Mouse (Mus musculus) bone marrow, adult 2 months (tissue): ENCODE measurements around the gene Tanc1. TPM values are rescaled to one million over a fixed set of nuclear protein-coding genes. Genes with fewer than 3 reads are reported as not detected.

Experiments used
- H3K27ac ChIP-seq: fragments of 200-500 bp; 2 replicates; pipeline ENCODE4 v1.5.1; 2012; ENCODE audit warnings: low read depth, mild to moderate bottlenecking, control low read depth, inconsistent platforms, low read length; ENCODE audit not compliant: control insufficient read depth, poor library complexity, insufficient read depth
- H3K4me1 ChIP-seq: fragments of 200-500 bp; 2 replicates; pipeline ENCODE4 v1.6.1; 2011; ENCODE audit warnings: low read length; ENCODE audit not compliant: control insufficient read depth, insufficient read depth
- H3K4me3 ChIP-seq: fragments of 200-500 bp; replicated peaks from 2 replicates; pipeline ENCODE3; 2011; ENCODE audit warnings: mild to moderate bottlenecking, low read depth, low read length, control low read depth; ENCODE audit not compliant: control insufficient read depth
- CTCF ChIP-seq: fragments of 200-500 bp; IDR thresholded peaks from 2 replicates; pipeline ENCODE4 v1.5.1; 2011; ENCODE audit warnings: low read length, control low read depth; ENCODE audit not compliant: control insufficient read depth, insufficient read depth
- POLR2A ChIP-seq: fragments of 200-500 bp; IDR thresholded peaks from 2 replicates; pipeline ENCODE4 v1.6.1; 2011; ENCODE audit warnings: low read depth, mild to moderate bottlenecking, control low read depth, low read length, borderline replicate concordance; ENCODE audit not compliant: control insufficient read depth
- WGBS: fragments of 180-500 bp; shearing (Covaris S2); methylation state at CpG from one replicate; pipeline ENCODE4 v1.1.7; 2018; 5-methylcytosine and 5-hydroxymethylcytosine counted together
- polyA plus RNA-seq: library from polyadenylated mRNA; stranded (reverse); fragments of >200 nt; gene quantifications from 2 replicates; pipeline ENCODE4 v1.2.4, GENCODE M21; 2011; ENCODE audit warnings: low replicate concordance; ENCODE audit not compliant: missing spikeins, insufficient read depth, insufficient read length

Gene Tanc1
- polyA plus RNA-seq, 1 experiment = 7.4 TPM

- no peak for TF ChIP-seq POLR2A
- no peak for TF ChIP-seq CTCF
- H3K4me1 ChIP-seq = no peaks in the 10 kb centered on the region
- H3K4me3 ChIP-seq = no peak overlapping the region
- WGBS = 89% methylated on average over 7 of the region's 7 CpGs
- H3K27ac ChIP-seq = no peak overlapping the region
Measured at GRCm38 (mm10) chr2:59752148-59752547, 140.3 kb downstream of the Tanc1 start.

- TF ChIP-seq CTCF (no peak), POLR2A (no peak)
- 89% methylated on average over 5 of the region's 5 CpGs for WGBS
- no peak overlapping the region for H3K4me3 ChIP-seq
- H3K27ac ChIP-seq = no peak overlapping the region
- H3K4me1 ChIP-seq = no peaks in the 10 kb centered on the region
Measured at GRCm38 (mm10) chr2:59752766-59753165, 140.9 kb downstream of the Tanc1 start.

- TF ChIP-seq CTCF (no peak), POLR2A (no peak)
- H3K4me1 ChIP-seq = no peaks in the 10 kb centered on the region
- H3K27ac ChIP-seq = no peak overlapping the region
- H3K4me3 ChIP-seq = no peak overlapping the region
- 90% methylated on average over 13 of the region's 13 CpGs for WGBS
Measured at GRCm38 (mm10) chr2:59756137-59756753, 144.4 kb downstream of the Tanc1 start.

GRCm38 (mm10) chr2:59757015-59757414, 145.2 kb downstream of the Tanc1 start:
- H3K4me1 ChIP-seq = no peaks in the 10 kb centered on the region
- no peak overlapping the region for H3K4me3 ChIP-seq
- H3K27ac ChIP-seq = no peak overlapping the region
- no peak for TF ChIP-seq POLR2A
- TF ChIP-seq CTCF = no peak
- 51% methylated on average over 6 of the region's 6 CpGs for WGBS

- no peak for TF ChIP-seq CTCF
- no peak for TF ChIP-seq POLR2A
- H3K4me1 ChIP-seq = no peaks in the 10 kb centered on the region; the same call in 1 of the 2 replicates
- H3K27ac ChIP-seq = no peak overlapping the region
- 83% methylated on average over 9 of the region's 9 CpGs for WGBS
- H3K4me3 ChIP-seq = no peak overlapping the region
Measured at GRCm38 (mm10) chr2:59758139-59758918, 146.5 kb downstream of the Tanc1 start.

GRCm38 (mm10) chr2:59760731-59761130, 148.9 kb downstream of the Tanc1 start:
- TF ChIP-seq CTCF (no peak), POLR2A (no peak)
- WGBS = 77% methylated on average over 4 of the region's 4 CpGs
- Histone ChIP-seq H3K4me1 (no peaks in the 10 kb centered on the region; the same call in 1 of the 2 replicates), H3K4me3 (no peak overlapping the region), H3K27ac (no peak overlapping the region)

GRCm38 (mm10) chr2:59761183-59761582, 149.3 kb downstream of the Tanc1 start:
- 84% methylated on average over 12 of the region's 12 CpGs for WGBS

GRCm38 (mm10) chr2:59762277-59762676, 150.4 kb downstream of the Tanc1 start:
- Histone ChIP-seq H3K27ac (no peak overlapping the region), H3K4me3 (no peak overlapping the region), H3K4me1 (no peaks in the 10 kb centered on the region; the same call in 1 of the 2 replicates)
- 55% methylated on average over 5 of the region's 5 CpGs for WGBS
- no peak for TF ChIP-seq CTCF
- no peak for TF ChIP-seq POLR2A

More at GRCm38 (mm10) chr2:59761183-59761582, 149.3 kb downstream of the Tanc1 start:
- Histone ChIP-seq H3K4me3 (no peak overlapping the region), H3K27ac (no peak overlapping the region), H3K4me1 (no peaks in the 10 kb centered on the region; the same call in 1 of the 2 replicates)
- TF ChIP-seq POLR2A = no peak
- no peak for TF ChIP-seq CTCF
